Mouse (Mus musculus): ENCODE results near the gene Dusp9.

GRCm38 (mm10) chrX:73654177-73654576 is 15.0 kb downstream of the Dusp9 start:
- TF ChIP-seq CTCF (IDR thresholded peaks at IDR 0.05; ENCODE audit: insufficient read depth, low read length) (peak; percentile 98), POLR2A (IDR thresholded peaks at IDR 0.05; ENCODE audit: borderline replicate concordance, extremely low read depth, low read depth, low read length) (no peak)

All from lung, adult 2 months (tissue).